Mouse (Mus musculus) liver, adult 2 months (tissue): ENCODE measurements around the gene Satb2. TPM values are rescaled to one million over a fixed set of nuclear protein-coding genes. Genes with fewer than 3 reads are reported as not detected.

Experiments used
- DNase-seq: peaks from one replicate; pipeline ENCODE4 v3.0.0-alpha.2; 2011; ENCODE audit warnings: low read depth, low spot score; ENCODE audit errors: extremely low read depth
- H3K27ac ChIP-seq: fragments of 200-500 bp; replicated peaks from 2 replicates; pipeline ENCODE4 v1.5.1; 2012; ENCODE audit warnings: low read depth, mild to moderate bottlenecking, control low read depth, inconsistent platforms, low read length; ENCODE audit not compliant: insufficient read depth
- H3K27me3 ChIP-seq: fragments of 200-500 bp; 2 replicates; pipeline ENCODE4 v1.6.1; 2012; ENCODE audit warnings: mild to moderate bottlenecking, moderate library complexity, low read length, inconsistent platforms; ENCODE audit not compliant: control insufficient read depth, insufficient read depth
- H3K36me3 ChIP-seq: fragments of 200-500 bp; 2 replicates; pipeline ENCODE4 v1.6.1; 2012; ENCODE audit warnings: low read length, inconsistent platforms; ENCODE audit not compliant: control insufficient read depth, insufficient read depth
- H3K4me1 ChIP-seq: fragments of 200-500 bp; 2 replicates; pipeline ENCODE4 v1.6.1; 2011; ENCODE audit warnings: low read length; ENCODE audit not compliant: control insufficient read depth, insufficient read depth
- H3K4me3 ChIP-seq: fragments of 200-500 bp; 2 replicates; pipeline ENCODE4 v1.5.1; 2011; ENCODE audit warnings: low read depth, mild to moderate bottlenecking, control low read depth, low read length, moderate library complexity; ENCODE audit not compliant: insufficient read depth
- H3K79me2 ChIP-seq: fragments of 200-500 bp; 2 replicates; pipeline ENCODE4 v1.6.1; 2012; ENCODE audit warnings: inconsistent platforms, mild to moderate bottlenecking, low read length, moderate library complexity; ENCODE audit not compliant: control insufficient read depth, insufficient read depth
- H3K9ac ChIP-seq: fragments of 200-500 bp; 2 replicates; pipeline ENCODE4 v1.6.1; 2012; ENCODE audit warnings: low read depth, mild to moderate bottlenecking, control low read depth, inconsistent platforms, low read length
- CTCF ChIP-seq: fragments of 200-500 bp; IDR thresholded peaks from 2 replicates; pipeline ENCODE4 v1.5.1; 2011; ENCODE audit warnings: low read depth, low read length, control low read depth
- POLR2A ChIP-seq: fragments of 200-500 bp; IDR thresholded peaks from 2 replicates; pipeline ENCODE4 v1.6.1; 2011; ENCODE audit warnings: low read length, control low read depth; ENCODE audit not compliant: insufficient read depth; ENCODE audit errors: extremely low read depth
- WGBS: fragments of 180-500 bp; shearing (Covaris S2); methylation state at CpG from one replicate; pipeline ENCODE4 v1.1.7; 2018; 5-methylcytosine and 5-hydroxymethylcytosine counted together
- polyA plus RNA-seq: library from polyadenylated mRNA; depleted of rRNA; stranded (reverse); fragments of >200 nt; gene quantifications from 2 replicates; pipeline ENCODE4 v1.2.3, GENCODE M21; 2012
- total RNA-seq: library from RNA; depleted of rRNA; stranded (reverse); fragments of >200 nt; gene quantifications from 2 replicates; pipeline ENCODE4 v1.2.3, GENCODE M21; 2014

Satb2 gene
- total and polyA plus RNA-seq, 2 experiments = 0.09 to 0.16 TPM

DNA sequence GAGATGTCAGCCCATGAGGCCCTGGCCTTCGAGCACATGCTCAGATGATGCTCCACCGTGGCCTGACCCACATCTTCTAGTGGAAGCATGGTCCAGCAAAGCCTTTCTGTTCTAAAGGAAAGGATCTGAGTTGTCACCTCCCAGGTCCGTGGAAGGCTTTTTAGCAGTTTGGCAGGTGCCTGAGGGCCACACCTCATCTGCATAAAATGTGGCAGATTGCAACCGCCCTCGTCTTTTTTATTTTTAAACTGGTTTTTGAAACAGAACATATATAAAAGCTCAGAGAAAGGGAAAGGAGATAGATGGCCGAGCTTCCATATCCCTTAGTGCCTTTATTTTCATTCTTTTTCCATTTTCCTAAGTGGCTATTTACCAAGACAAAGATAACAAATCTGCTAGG is 64.2 kb downstream of the Satb2 start:
- no peak for DNase-seq
- Histone ChIP-seq H3K4me1 (no peaks in the 10 kb centered on the region), H3K79me2 (no peaks in the 10 kb centered on the region), H3K9ac (no peak overlapping the region), H3K36me3 (no peaks in the 10 kb centered on the region), H3K4me3 (no peak overlapping the region), H3K27ac (no peak overlapping the region), H3K27me3 (no peaks in the 10 kb centered on the region)
- WGBS = 87% methylated on average over 6 of the region's 6 CpGs
- TF ChIP-seq CTCF (no peak), POLR2A (no peak)

DNA sequence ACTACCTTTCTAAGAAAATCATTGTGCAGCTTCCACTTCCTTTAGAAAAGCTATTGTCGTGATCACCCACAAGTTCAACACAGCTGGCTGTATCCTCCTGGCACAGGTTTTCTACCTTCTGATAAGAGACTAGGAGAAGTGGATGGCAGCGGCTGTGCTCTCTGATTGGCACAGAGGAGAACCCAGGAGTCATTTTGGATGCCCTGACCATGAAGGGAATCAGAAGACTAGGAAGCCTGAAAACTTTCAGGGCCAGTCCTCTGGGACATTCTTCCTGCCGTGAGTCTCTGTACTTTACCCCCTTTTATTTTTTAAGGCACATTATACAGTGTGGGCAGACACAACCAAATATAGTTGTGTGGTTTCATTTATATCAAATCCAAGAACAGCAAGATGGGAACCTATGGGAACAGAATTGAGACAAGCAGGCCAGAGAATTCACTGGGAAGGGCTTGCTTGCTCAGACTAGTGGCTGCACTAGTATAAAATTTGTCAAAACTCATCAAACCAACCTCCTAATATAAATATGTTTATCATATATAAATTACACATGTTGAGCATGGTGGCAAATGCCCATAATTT is 77.7 kb downstream of the Satb2 start:
- no peak for DNase-seq
- TF ChIP-seq CTCF (no peak), POLR2A (no peak)
- Histone ChIP-seq H3K79me2 (no peaks in the 10 kb centered on the region), H3K27me3 (no peaks in the 10 kb centered on the region), H3K9ac (no peak overlapping the region), H3K36me3 (no peaks in the 10 kb centered on the region), H3K4me3 (no peak overlapping the region), H3K27ac (no peak overlapping the region), H3K4me1 (no peaks in the 10 kb centered on the region)
- WGBS = 76% methylated on average over 3 of the region's 3 CpGs

DNA sequence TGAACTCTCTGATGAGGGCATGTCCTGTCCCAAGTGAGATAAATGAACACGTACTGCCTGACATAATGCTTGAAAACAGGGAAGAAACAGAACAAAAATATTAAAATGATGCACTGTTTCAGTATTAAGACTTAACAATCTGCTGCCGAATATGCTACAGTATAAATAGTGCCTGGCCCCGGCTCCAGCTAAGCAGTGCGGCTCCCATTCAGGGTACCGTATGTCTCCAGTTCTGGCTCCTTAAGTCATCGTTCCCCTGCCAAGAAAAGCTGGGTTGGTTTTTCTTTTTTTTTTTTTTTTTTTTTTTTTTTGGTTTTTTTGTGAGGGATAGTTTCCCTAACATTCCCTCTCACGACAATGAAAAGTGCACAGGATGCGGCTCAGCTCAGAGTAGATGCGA is 78.3 kb downstream of the Satb2 start:
- WGBS = 91% methylated on average over 9 of the region's 9 CpGs
- H3K36me3 ChIP-seq = no peaks in the 10 kb centered on the region
- no peak overlapping the region for H3K4me3 ChIP-seq
- no peak overlapping the region for H3K9ac ChIP-seq
- H3K27me3 ChIP-seq = no peaks in the 10 kb centered on the region
- H3K79me2 ChIP-seq = no peaks in the 10 kb centered on the region
- DNase-seq = no peak
- no peaks in the 10 kb centered on the region for H3K4me1 ChIP-seq
- no peak for TF ChIP-seq POLR2A
- no peak for TF ChIP-seq CTCF
- no peak overlapping the region for H3K27ac ChIP-seq

DNA sequence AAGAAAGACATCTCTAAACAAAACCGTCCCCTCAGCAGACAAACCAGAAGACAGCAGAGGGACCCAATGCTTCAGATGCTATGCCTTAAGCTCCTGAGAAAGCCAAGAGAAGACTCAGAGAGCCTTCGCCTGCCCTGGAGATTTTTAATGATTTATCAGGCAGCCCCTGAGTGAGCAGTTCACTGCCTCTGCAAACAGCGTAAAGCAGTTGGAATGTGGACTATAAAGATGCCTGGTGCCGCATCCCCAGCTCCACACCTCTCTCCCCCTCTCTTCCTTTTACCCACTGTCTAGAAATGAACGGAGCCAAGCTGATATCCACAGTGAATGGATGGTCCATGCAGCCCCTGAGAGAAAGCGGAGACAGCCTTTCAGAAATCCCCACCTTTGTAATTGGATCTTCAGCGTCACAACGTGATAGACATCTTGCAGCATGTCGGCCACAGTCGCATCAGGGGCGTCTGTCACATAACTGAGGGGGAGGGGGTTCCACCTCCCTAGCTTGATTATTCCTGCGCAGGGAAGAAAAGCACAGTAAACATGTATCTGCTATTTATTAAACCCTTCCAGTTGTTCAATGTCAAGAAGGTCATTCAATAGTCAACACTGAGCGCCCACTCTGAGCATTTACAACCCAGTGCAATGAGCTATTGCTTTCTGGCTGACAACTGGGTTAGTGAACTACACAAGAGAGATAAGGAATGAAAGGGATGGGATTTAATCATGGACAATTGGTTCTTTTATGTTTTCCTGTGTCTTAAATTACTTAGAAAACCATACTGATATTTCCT is 79.6 kb downstream of the Satb2 start:
- Histone ChIP-seq H3K36me3 (no peaks in the 10 kb centered on the region), H3K9ac (no peak overlapping the region), H3K27me3 (no peaks in the 10 kb centered on the region), H3K4me1 (no peaks in the 10 kb centered on the region), H3K79me2 (no peaks in the 10 kb centered on the region), H3K27ac (no peak overlapping the region), H3K4me3 (no peak overlapping the region)
- WGBS = 56% methylated on average over 13 of the region's 13 CpGs
- no peak for TF ChIP-seq CTCF
- no peak for TF ChIP-seq POLR2A
- no peak for DNase-seq

GRCm38 (mm10) chr1:56897492-56898180 is 80.8 kb downstream of the Satb2 start:
- Histone ChIP-seq H3K4me1 (no peaks in the 10 kb centered on the region), H3K27me3 (no peaks in the 10 kb centered on the region), H3K4me3 (no peak overlapping the region), H3K9ac (no peak overlapping the region), H3K36me3 (no peaks in the 10 kb centered on the region), H3K27ac (no peak overlapping the region), H3K79me2 (no peaks in the 10 kb centered on the region)
- no peak for TF ChIP-seq CTCF
- TF ChIP-seq POLR2A = no peak
- 92% methylated on average over 8 of the region's 8 CpGs for WGBS
- DNase-seq = no peak

- Histone ChIP-seq H3K36me3 (no peaks in the 10 kb centered on the region), H3K27ac (no peak overlapping the region), H3K79me2 (no peaks in the 10 kb centered on the region), H3K27me3 (no peaks in the 10 kb centered on the region), H3K9ac (no peak overlapping the region), H3K4me3 (no peak overlapping the region), H3K4me1 (no peaks in the 10 kb centered on the region)
- WGBS = 95% methylated on average over 3 of the region's 3 CpGs
- no peak for DNase-seq
- no peak for TF ChIP-seq POLR2A
- no peak for TF ChIP-seq CTCF
These were observed 81.8 kb downstream of the Satb2 start for GRCm38 (mm10) chr1:56896670-56897069.
